Mouse (Mus musculus) testis, adult 2 months (tissue): ENCODE results near the gene Lsm11.

Experiments
- CTCF ChIP-seq: fragments of 200-500 bp; IDR thresholded peaks from 2 replicates; pipeline ENCODE4 v1.5.1; 2012; ENCODE audit warnings: low read depth, mild to moderate bottlenecking, inconsistent platforms, low read length, moderate library complexity; ENCODE audit not compliant: control insufficient read depth, insufficient read depth, insufficient replicate concordance
- POLR2A ChIP-seq: fragments of 200-500 bp; IDR thresholded peaks from 2 replicates; pipeline ENCODE4 v1.6.1; 2012; ENCODE audit warnings: low read depth, mild to moderate bottlenecking, inconsistent platforms, low read length, moderate library complexity; ENCODE audit not compliant: control insufficient read depth

DNA sequence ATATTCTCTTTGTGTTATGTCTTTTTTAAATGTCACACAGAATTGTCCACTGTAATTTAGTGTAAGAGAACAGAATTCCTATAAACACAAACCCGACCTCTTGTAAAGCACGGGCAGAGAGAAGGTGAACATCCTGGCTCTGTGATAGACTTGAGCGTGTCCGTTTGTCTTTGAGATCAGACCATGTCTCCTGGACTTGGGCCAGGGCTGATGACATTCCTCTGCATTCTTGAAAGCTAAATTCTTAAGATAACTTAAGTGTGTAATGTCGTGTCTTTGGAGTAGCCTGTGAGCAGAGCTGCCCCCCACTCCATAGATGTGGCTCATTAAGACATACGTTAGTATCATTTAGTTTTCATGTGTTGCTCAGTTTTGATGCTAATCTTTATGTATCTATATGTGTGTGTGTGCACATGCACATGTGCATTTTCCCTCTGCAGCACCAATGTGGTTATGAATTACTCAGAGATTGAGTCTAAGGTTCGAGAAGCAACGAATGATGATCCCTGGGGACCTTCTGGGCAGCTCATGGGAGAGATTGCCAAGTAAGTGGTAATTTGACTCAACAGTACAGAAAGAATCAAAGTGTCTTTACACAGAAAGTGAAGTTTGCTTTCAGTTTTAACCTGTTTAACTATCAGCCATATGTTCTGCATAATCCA, 61.3 kb downstream of the Lsm11 start:
- TF ChIP-seq CTCF: no peak
- TF ChIP-seq POLR2A: no peak
